Mouse (Mus musculus) thymus, postnatal 0 days (tissue): ENCODE results near the gene Foxn3. TPM values are rescaled to one million over a fixed set of nuclear protein-coding genes. Genes with fewer than 3 reads are reported as not detected.
A peak's percentile ranks its signal among the peaks of the same experiment; 100 is the strongest.

Experiments
- DNase-seq: peaks from one replicate; pipeline ENCODE4 v3.0.0-alpha.2; 2015; ENCODE audit warnings: low spot score
- polyA plus RNA-seq: library from polyadenylated mRNA; unstranded; fragments of >200 nt; fragmentation: Nextera tagmentation; extraction: Ambion mirVana; gene quantifications from 2 replicates; pipeline ENCODE4 v1.2.1, GENCODE M21; 2015

Foxn3 gene
- polyA plus RNA-seq, 1 experiment from 2014 or later, result 119 TPM

GRCm38 (mm10) chr12:99360958-99361751 is 202.2 kb downstream of the Foxn3 start:
- no peak for DNase-seq

DNA sequence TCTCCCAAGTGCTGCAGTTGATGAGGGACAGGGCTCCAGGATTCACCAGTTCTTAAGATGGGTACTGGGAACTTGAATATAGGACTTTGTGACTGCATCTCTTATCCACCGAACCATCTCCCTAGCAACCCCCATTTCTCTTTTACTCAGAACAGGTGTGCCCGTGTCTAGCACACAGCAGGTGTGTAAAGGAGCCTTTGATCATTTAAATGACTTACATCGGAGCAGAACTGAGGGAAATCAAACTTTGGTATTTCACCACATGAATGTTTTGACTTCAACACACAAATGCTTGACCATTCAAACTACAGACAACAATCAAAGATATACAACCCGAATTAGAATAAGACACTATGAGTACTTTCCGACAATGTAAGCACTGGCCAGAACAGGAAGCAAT is 204.7 kb downstream of the Foxn3 start:
- peak; percentile 16 for DNase-seq

- DNase-seq, result no peak
Observed at GRCm38 (mm10) chr12:99356660-99357059, 206.7 kb downstream of the Foxn3 start.

DNA sequence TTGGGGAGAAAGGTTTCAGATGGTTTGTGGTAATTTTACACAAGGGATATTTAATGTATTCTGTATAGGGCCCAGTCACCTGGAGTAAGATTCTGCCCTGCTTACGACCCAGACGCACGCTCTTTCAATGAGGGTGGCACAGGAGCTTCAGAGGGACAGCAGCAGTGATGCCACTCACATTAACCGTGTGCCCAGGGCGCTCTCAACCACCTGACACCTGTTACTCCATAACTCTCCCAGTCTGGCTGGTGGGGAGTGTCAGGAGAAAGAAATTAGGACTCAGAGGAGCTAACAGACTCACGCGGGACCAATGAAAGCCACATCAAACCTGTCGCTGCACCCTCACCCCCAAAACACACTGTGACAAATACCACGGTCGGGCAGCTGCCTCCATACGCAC is 209.7 kb downstream of the Foxn3 start:
- DNase-seq, result peak; percentile 15

DNA sequence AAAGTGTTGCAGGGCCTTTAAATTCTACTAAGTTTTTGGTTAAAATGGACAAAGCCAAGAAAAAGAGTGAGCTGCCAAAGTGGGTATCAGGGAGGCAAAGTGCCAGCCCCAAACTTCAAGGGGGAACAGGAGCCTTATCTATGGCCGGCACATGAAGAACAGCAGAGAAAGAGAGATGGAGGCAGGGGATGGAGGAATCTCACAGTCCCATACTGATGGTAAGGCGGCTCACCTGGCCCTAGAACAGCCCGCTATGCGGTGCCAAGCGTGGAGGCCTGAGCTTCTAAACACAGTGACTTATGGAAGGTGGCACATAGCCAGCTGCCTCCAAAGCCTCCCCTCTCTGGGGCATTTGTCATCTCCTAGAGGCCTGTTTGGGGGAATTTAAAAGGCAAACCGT is 210.8 kb downstream of the Foxn3 start:
- DNase-seq, result no peak

- DNase-seq, result no peak
Observed at GRCm38 (mm10) chr12:99352136-99352535, 211.2 kb downstream of the Foxn3 start.

DNA sequence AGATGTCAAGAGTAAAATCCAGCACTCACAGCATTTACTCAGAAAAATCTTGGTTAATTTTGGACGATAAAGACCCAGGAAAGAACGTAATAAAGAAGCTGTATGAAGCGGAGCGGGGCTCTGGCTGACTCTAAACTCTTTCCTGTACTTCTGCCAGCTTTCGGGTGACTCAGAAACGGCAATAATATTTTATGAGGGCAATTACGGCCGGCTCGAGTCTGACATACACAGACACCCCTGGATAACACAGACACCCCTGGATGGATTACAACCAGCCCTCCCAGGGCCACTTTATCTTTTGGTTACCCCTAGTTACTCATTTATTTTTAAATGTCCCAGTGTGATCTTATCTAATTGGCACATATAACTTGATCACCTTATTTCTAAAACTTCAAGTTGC is 211.7 kb downstream of the Foxn3 start:
- no peak for DNase-seq

- DNase-seq, result no peak
Observed at GRCm38 (mm10) chr12:99349650-99349997, 213.8 kb downstream of the Foxn3 start.

GRCm38 (mm10) chr12:99348940-99349649 is 214.3 kb downstream of the Foxn3 start:
- DNase-seq, result no peak

DNA sequence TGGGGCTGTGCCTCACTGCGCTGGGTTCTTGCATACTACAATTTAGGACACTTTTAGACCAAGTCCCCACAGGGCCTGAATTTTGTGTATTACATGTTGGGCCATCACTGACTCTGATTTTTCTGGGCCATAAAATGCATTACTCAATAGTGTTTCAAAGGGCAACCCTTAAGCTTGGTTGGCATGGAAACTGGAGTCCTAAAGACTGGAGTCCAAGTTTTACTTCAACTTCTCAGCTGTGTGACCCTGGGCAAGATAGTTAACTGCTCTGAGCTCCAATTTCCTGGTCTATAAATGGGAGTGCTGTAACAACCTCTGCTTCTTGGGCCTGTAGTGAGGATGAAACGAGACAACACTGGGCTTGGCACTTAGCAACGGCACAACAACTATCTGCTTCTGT is 215.9 kb downstream of the Foxn3 start:
- no peak for DNase-seq

- DNase-seq, result no peak
Observed at GRCm38 (mm10) chr12:99346982-99347381, 216.4 kb downstream of the Foxn3 start.

DNA sequence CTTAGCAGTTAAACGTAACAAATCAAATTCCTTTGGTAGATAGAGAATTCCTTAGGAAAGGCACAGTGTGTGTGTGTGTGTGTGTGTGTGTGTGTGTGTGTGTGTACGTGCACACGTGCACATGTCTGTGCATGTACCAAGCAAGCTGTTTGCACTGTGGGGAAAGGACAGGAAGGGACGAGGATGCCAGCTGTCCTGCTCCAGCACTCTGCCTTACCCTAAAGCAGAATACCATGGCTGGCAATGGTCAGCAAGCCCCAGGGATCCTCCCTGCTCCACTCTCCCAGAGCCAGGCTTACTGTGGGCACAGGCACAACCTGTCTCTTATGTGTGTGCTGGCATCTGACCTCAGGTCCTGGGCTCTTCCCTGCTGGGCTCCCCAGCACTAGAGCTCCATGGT is 218.1 kb downstream of the Foxn3 start:
- no peak for DNase-seq

- no peak for DNase-seq
Observed at GRCm38 (mm10) chr12:99343378-99343777, 220.0 kb downstream of the Foxn3 start.

DNA sequence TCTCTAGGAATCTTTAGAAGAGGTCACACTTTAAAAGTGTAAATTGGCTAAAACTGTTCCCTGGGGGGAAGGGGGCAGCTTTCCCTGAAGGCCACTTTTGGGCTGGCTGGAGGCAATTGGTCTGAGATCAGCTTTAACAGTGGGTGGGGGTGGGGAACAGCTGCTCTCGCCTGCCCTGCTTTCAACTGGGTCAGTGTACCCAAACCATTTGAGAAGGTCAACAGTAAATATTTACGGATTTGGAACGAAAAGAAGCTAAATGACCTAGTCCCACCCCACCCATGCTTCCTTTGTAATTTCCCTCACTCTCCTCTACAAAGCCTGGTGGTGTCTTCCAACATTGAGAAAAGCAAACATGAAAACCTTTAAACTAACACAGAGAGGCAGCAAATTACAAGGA is 221.2 kb downstream of the Foxn3 start:
- no peak for DNase-seq

DNA sequence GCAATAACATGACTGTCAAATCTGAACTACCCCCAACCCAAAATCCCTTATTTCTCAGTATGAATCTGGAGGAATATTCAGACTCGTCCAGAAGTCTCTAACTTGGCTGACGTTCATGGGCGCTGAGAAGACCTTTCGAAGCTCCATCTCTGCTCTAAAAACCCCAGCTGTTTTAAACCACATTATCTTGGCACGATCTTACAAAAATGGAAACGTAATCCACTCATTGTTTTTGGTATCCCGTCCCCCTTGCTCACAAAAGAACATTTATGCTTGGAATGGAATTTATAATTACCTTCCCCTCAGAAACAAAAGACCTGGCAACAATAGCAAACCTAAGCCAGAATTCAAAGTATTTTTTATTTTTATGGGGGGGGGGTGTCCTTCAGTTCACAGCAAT is 221.6 kb downstream of the Foxn3 start:
- DNase-seq, result no peak

GRCm38 (mm10) chr12:99340418-99341182 is 222.8 kb downstream of the Foxn3 start:
- DNase-seq, result no peak

DNA sequence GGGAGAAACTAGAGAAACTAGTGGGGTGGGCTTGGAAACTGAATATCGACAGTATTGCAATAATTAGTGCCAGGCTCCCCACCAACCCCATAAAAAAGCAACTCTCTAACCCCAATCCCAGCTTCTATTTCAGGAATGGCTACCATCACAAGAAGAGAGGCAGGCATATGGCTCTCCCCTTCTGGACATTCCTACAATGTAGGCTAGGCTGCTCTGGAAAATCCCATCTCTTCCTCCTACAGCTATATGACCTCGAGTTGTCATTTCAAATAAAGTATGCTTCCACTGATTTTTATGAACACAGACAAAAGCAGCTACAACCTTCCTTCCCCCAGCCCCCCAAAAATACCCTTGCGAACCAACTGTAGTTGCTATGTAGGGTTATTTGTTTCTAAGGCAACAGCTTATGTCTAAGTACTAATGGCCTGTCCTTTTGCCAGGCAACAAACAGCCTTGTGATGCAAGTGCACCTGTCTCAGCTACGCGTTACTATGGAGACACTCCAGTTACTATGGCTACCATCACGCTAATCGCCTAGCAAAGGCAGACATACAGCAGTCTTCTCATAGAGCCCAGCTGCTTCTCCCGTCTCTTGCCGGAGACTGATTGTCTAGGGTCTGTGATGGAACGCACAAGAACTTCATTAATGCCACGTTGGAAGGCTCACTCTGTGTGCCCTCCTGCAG is 223.6 kb downstream of the Foxn3 start:
- no peak for DNase-seq

- no peak for DNase-seq
Observed at GRCm38 (mm10) chr12:99338754-99339153, 224.6 kb downstream of the Foxn3 start.

DNA sequence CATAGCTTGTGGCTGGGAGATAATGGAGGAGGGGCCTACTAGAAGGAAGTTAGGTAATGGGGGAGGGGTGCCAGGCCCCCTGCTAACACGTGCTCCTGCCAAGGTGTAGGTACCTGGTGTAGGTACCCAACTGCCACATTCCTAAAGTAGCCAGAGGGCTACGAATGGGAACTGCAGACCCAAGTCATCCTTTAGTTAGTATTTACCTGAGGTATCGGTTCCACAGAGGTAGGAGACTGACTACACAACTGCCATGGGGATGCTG is 226.3 kb downstream of the Foxn3 start:
- DNase-seq, result no peak

DNA sequence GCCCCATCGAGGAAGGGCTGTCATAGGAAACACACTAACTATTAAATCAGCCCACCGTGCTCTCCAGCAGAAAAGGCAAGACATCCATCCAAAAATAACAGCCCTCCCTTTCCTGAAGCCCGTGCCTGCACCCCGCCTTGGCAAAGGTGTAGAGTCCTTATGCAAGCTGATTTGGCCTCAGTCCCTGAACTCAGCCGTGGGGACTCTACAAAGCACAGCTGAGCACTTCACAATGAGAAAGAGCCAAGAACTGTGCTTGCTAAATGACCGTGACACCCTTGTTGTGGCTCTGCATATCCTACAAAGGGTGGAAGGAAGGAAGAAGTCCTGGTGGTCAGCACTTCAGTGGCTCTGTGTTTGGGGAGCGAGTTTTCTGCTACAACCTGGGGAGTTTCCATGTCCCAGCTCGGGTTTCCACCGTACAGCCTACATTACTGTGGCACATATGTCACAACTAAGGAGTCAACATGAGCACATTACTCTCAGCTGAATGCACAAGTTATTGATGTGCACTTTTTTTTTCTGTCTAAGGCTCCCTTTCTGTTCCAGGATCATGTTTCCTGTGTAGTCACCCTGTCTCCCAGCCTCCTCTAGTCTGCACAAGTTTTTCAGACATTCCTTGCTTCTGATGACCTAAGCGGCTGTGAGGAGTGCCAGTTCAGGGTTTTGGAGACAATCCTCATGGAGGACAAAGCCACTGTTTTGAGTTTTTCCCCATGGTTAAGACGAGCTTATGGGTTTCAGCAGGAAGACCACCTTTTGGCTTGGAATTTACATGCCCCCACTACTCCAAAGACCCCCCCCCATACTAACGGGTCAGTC is 226.8 kb downstream of the Foxn3 start:
- no peak for DNase-seq

GRCm38 (mm10) chr12:99335628-99336027 is 227.8 kb downstream of the Foxn3 start:
- DNase-seq, result no peak
